Mouse (Mus musculus): ENCODE measurements around the gene Glp2r.

The Glp2r gene

GRCm38 (mm10) chr11:67663437-67663836, 107.5 kb downstream of the Glp2r start:
- no peak for DNase-seq (ENCODE audit: low read depth, low spot score)

GRCm38 (mm10) chr11:67661465-67661864, 109.5 kb downstream of the Glp2r start:
- no peak for DNase-seq (ENCODE audit: low read depth, low spot score)

GRCm38 (mm10) chr11:67657685-67658382, 113.1 kb downstream of the Glp2r start:
- peak; percentile 73 for DNase-seq (ENCODE audit: low read depth, low spot score)

- no peak for DNase-seq (ENCODE audit: low read depth, low spot score)
These were observed 114.1 kb downstream of the Glp2r start for GRCm38 (mm10) chr11:67656811-67657210.

DNA sequence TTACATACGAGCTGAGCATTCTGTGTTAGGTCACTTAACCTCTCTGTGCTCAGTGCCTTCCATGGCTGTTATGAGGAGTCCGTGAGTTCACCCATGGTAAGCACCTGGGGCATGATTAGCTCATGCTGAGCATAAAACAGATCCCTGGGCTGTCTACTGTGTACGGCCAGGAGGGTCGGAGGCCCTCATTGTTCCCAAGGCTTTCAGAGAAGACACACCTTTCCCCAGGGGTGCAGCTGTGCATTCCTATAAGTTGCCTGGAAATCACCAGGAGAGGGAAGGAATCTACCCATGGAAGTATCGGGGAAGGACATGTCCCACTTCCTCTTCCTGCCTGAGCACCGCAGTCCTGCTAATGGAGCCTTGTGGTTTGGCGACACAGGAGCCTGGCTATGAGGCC, 114.6 kb downstream of the Glp2r start:
- peak; percentile 81 for DNase-seq (ENCODE audit: low read depth, low spot score)

- no peak for DNase-seq (ENCODE audit: low read depth, low spot score)
These were observed 115.6 kb downstream of the Glp2r start for GRCm38 (mm10) chr11:67655236-67655959.

DNA sequence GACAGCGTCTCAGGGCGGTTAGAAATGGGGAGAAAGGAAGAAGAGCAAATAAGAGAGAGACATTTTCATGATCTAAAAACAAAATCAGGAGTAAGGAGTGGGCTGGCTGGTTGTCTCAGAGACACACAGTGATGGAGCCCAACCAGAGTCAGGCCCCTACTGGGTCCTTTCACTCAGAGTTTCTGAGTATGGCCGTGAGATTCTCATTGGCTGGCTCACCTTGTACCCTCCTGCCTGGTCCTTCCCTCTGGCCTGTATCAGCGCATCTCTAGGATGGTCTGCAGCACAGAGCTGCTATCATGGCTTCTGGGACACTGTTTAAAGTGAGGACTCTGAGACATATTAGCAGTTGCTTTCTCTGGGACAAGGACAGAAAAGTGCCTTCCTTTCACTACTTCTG, 116.4 kb downstream of the Glp2r start:
- no peak for DNase-seq (ENCODE audit: low read depth, low spot score)

- DNase-seq (ENCODE audit: low read depth, low spot score), result no peak
These were observed 117.3 kb downstream of the Glp2r start for GRCm38 (mm10) chr11:67653521-67654090.

DNA sequence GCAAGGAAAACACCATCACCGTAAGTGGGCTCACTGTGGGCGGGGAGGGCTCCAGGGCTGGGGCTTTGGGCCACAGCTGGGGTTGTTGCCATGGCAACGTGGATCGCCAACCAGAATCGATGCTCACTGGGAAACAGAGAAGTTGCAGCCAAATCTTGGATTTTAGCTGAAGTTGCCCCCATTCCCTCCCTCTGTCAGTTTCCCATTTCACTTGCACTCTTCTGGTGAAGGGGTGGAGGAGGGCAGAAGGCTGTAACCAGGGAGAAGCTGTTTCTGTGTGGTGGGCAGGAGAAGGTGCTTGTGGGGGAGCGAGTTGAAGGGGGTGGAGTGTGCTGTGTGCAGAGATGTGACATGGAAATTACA, 118.1 kb downstream of the Glp2r start:
- DNase-seq (ENCODE audit: low read depth, low spot score), result peak; percentile 43

DNA sequence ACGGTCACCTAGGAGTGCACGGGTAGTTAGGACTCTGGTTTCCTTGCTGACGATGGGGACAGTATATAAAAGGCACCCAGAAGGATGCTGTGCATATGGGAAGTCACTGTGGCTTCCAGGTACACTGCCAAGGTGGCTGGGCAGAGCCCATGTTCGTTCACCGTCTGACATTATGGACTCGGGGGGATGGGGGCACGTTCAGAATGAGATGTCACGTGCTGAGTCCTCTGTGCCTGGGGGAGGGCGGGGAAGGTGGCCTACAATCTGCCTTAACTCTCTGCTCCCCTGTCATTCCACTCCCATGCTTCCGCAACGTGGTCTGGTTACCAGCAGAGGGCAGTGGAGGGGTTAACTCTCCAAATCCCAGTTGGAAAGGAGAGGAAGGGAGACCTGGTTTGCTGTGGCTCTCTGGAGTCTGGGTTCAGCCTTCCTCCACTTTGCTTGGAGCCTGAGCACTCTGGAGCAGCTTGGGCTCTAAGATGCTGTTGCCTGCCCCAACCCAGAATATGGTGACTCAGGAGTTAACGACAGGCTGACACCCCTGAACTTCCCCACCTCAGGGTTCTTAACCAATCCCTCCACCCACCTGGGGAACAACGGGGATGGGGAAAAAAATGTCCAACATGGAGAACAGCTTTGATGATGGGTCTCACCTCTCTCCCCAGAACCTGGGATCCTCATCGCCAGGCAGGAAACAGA, 118.6 kb downstream of the Glp2r start:
- DNase-seq (ENCODE audit: low read depth, low spot score), result peak; percentile 79

- no peak for DNase-seq (ENCODE audit: low read depth, low spot score)
These were observed 119.2 kb downstream of the Glp2r start for GRCm38 (mm10) chr11:67651731-67652130.

- peak; percentile 51 for DNase-seq (ENCODE audit: low read depth, low spot score)
These were observed 120.8 kb downstream of the Glp2r start for GRCm38 (mm10) chr11:67649971-67650707.

DNA sequence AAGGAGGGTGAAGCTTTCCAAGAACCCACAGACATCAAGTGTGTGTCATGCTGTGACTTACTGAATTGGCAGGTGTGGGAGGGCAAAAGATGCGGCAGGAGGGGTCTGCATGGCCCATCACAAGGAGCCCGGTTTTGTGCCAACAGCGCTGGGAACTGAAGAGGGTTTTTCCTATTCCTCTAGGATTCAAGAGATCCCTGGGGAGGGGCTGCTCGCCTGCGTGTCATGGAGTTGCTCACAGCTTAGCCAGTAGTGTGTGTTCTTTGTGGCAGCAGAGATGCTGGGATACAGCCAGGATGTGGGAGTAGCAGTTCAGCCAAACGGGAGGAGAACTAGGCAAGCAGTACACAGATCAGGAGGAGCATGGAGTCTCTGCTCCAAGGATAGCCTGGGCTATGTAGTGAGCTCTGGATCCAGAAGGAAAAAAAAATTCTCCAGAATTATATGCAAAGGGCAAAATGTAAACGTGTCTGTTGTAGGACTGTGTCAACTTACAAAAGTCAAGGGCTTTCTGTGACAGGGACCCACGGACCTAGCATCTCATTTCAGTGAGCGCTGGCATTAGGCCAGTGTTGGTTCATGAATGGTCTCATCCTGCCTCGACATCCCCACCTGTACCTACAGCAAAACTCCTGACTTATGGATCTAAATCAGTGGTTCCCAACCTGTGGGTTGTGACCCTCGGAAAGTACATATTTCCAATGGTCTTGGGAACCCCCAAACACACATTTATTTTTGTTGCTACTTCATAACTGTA, 122.1 kb downstream of the Glp2r start:
- DNase-seq (ENCODE audit: low read depth, low spot score), result no peak

- DNase-seq (ENCODE audit: low read depth, low spot score), result peak; percentile 73
These were observed 123.2 kb downstream of the Glp2r start for GRCm38 (mm10) chr11:67647745-67648144.

GRCm38 (mm10) chr11:67644632-67645149, 126.3 kb downstream of the Glp2r start:
- no peak for DNase-seq (ENCODE audit: low read depth, low spot score)

GRCm38 (mm10) chr11:67643465-67643864, 127.5 kb downstream of the Glp2r start:
- DNase-seq (ENCODE audit: low read depth, low spot score), result no peak

- DNase-seq (ENCODE audit: low read depth, low spot score), result no peak
These were observed 128.1 kb downstream of the Glp2r start for GRCm38 (mm10) chr11:67642835-67643234.

- no peak for DNase-seq (ENCODE audit: low read depth, low spot score)
These were observed 128.5 kb downstream of the Glp2r start for GRCm38 (mm10) chr11:67642421-67642820.

DNA sequence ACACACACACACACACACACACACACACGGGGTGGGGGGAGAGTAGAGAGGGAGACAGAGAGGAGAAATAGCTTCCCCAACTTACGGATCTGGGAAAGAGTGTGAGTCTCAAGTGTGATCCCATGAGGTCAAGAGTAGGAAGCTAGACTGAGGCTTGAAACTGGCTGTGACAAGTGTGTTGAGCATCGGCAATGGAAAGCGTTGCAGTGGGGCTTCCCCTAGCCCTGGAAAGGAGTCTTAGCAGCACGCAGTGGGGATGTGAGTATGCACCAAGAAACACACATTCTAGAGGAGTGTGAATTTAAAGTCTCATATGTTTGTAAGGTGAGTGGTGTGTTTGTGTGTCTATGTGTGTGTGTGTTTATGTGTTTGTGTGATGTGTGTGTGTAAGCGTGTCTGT, 130.7 kb downstream of the Glp2r start:
- DNase-seq (ENCODE audit: low read depth, low spot score), result no peak

GRCm38 (mm10) chr11:67638401-67638800, 132.6 kb downstream of the Glp2r start:
- DNase-seq (ENCODE audit: low read depth, low spot score), result no peak
